Mouse (Mus musculus) hindbrain, embryonic 10.5 days (tissue): Measurements from ENCODE around the gene Dab1. TPM values are rescaled to one million over a fixed set of nuclear protein-coding genes. Genes with fewer than 3 reads are reported as not detected.

Experiments used
- DNase-seq: peaks from one replicate; pipeline ENCODE4 v3.0.0-alpha.2; 2017; ENCODE audit warnings: low spot score
- H3K27ac ChIP-seq: fragments of 300-500 bp; sonication (generic); 2 replicates; pipeline ENCODE4 v1.5.1; 2016; ENCODE audit warnings: mild to moderate bottlenecking, moderate library complexity
- H3K27me3 ChIP-seq: fragments of 300-500 bp; sonication (generic); 2 replicates; pipeline ENCODE4 v1.6.1; 2016; ENCODE audit warnings: mild to moderate bottlenecking; ENCODE audit not compliant: poor library complexity, insufficient read depth, severe bottlenecking
- H3K36me3 ChIP-seq: fragments of 300-500 bp; sonication (generic); 2 replicates; pipeline ENCODE4 v1.6.1; 2016; ENCODE audit warnings: mild to moderate bottlenecking, moderate library complexity
- H3K4me1 ChIP-seq: fragments of 300-500 bp; sonication (generic); replicated peaks from 2 replicates; pipeline ENCODE4 v1.6.1; 2016; ENCODE audit warnings: mild to moderate bottlenecking
- H3K4me3 ChIP-seq: fragments of 300-500 bp; sonication (generic); 2 replicates; pipeline ENCODE4 v1.5.1; 2016; ENCODE audit warnings: mild to moderate bottlenecking, moderate library complexity
- H3K9me3 ChIP-seq: fragments of 300-500 bp; sonication (generic); 2 replicates; pipeline ENCODE4 v1.6.1; 2016; ENCODE audit warnings: mild to moderate bottlenecking, moderate library complexity
- WGBS: fragments of 180-500 bp; shearing (Covaris S2); methylation state at CpG from one replicate; pipeline ENCODE4 v1.1.7; 2016; 5-methylcytosine and 5-hydroxymethylcytosine counted together
- polyA plus RNA-seq: library from polyadenylated mRNA; unstranded; fragments of >200 nt; fragmentation: Nextera tagmentation; extraction: Ambion mirVana; gene quantifications from 2 replicates; pipeline ENCODE4 v1.2.1, GENCODE M21; 2016

The Dab1 gene
- polyA plus RNA-seq, 1 experiment from 2014 or later: 27.3 TPM

GRCm38 (mm10) chr4:104106299-104106698, 487.1 kb downstream of the Dab1 start:
- Histone ChIP-seq H3K4me3 (no peak overlapping the region), H3K27me3 (no peaks in the 10 kb centered on the region), H3K36me3 (no peaks in the 10 kb centered on the region), H3K27ac (no peak overlapping the region), H3K9me3 (no peaks in the 10 kb centered on the region), H3K4me1 (0 out of 2 replicates have a peak, but pooled peaks cover 7% of the 10 kb centered on the region)
- 71% methylated on average over 6 of the region's 6 CpGs for WGBS
- DNase-seq: no peak

DNA sequence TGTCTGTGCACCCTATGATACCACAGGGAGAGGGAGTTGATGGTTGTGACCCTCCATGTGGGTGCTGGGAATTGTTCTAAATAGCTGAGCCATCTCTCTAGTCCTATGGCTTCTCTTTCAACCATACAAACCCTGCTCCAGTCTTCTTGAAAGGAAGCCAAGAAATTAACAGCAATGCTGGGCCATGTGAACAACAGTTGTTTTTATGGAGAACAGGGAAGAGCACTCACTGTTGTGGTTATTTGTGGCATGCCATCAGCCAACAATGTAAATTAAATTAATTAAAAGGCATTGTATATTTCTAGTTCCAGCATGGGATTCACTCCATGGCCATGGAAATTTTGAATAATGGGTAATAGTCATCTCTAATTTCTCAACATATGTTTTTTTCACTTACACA, 492.5 kb downstream of the Dab1 start:
- Histone ChIP-seq H3K36me3 (no peaks in the 10 kb centered on the region), H3K27ac (no peak overlapping the region), H3K9me3 (no peaks in the 10 kb centered on the region), H3K4me1 (peaks cover 4% of the 10 kb centered on the region; the same call in 1 of the 2 replicates), H3K4me3 (no peak overlapping the region), H3K27me3 (no peaks in the 10 kb centered on the region)
- DNase-seq: no peak

- H3K27me3 ChIP-seq: no peaks in the 10 kb centered on the region
- no peaks in the 10 kb centered on the region for H3K36me3 ChIP-seq
- 82% methylated on average over 13 of the region's 13 CpGs for WGBS
- peaks cover 4% of the 10 kb centered on the region; the same call in 1 of the 2 replicates for H3K4me1 ChIP-seq
- no peaks in the 10 kb centered on the region for H3K9me3 ChIP-seq
- H3K27ac ChIP-seq: no peak overlapping the region
- no peak for DNase-seq
- H3K4me3 ChIP-seq: no peak overlapping the region
Observed at GRCm38 (mm10) chr4:104113209-104114005, 494.2 kb downstream of the Dab1 start.

GRCm38 (mm10) chr4:104114006-104114361, 494.8 kb downstream of the Dab1 start:
- Histone ChIP-seq H3K9me3 (no peaks in the 10 kb centered on the region), H3K27me3 (no peaks in the 10 kb centered on the region), H3K4me1 (peaks cover 4% of the 10 kb centered on the region; the same call in 1 of the 2 replicates), H3K27ac (no peak overlapping the region), H3K36me3 (no peaks in the 10 kb centered on the region), H3K4me3 (no peak overlapping the region)
- no peak for DNase-seq
- whole genome bisulfite sequencing: 89% methylated on average over 6 of the region's 6 CpGs

DNA sequence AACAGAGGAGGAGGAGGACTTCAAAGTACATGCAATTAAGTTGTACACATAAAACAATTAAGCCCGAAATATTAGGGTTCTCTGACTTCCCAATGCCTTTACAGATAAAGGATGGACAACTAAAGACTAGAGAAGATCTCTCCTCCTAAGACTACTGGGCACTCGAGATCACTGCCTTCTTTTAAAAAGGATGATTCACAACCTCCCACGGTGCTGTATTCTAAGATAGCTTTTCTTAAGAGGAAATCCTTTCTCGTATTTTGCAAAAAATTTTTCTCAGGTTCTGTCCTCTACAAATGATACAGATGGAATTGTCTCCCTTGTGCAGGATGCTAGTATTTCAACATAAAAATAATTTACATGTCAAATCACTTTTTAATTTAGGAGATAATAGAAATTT, 500.9 kb downstream of the Dab1 start:
- no peaks in the 10 kb centered on the region for H3K27me3 ChIP-seq
- H3K9me3 ChIP-seq: no peaks in the 10 kb centered on the region
- no peak overlapping the region for H3K27ac ChIP-seq
- no peaks in the 10 kb centered on the region for H3K4me1 ChIP-seq
- WGBS: 81% methylated on average over 4 of the region's 4 CpGs
- H3K4me3 ChIP-seq: no peak overlapping the region
- DNase-seq: no peak
- H3K36me3 ChIP-seq: no peaks in the 10 kb centered on the region

DNA sequence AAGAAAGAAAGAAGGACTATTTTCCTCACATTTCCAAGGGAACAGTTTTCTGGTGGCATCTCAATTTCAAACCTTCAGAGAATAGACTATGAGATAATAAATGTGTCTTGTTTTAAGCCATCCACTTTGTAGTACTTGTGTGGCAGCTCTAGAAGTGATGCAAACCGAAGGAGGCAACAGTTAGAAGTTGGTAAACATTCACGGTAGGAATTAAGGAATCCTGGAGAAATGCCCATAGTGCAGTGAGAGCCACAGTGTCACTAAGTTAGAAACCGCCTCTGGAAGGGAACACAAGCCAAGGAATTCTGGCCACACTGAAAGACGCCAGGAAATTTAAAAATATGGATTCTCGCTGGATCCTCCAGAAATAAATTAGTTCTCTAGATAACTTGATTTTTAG, 502.8 kb downstream of the Dab1 start:
- Histone ChIP-seq H3K27ac (no peak overlapping the region), H3K36me3 (no peaks in the 10 kb centered on the region), H3K4me3 (no peak overlapping the region), H3K27me3 (no peaks in the 10 kb centered on the region), H3K9me3 (no peaks in the 10 kb centered on the region), H3K4me1 (no peaks in the 10 kb centered on the region)
- no peak for DNase-seq
- WGBS: 90% methylated on average over 5 of the region's 5 CpGs

- no peaks in the 10 kb centered on the region for H3K27me3 ChIP-seq
- H3K4me3 ChIP-seq: no peak overlapping the region
- H3K4me1 ChIP-seq: no peaks in the 10 kb centered on the region
- 82% methylated on average over 1 of the region's 1 CpGs for WGBS
- DNase-seq: no peak
- no peaks in the 10 kb centered on the region for H3K36me3 ChIP-seq
- no peaks in the 10 kb centered on the region for H3K9me3 ChIP-seq
- H3K27ac ChIP-seq: no peak overlapping the region
Observed at GRCm38 (mm10) chr4:104122364-104122763, 503.2 kb downstream of the Dab1 start.

- H3K27me3 ChIP-seq: no peaks in the 10 kb centered on the region
- no peak overlapping the region for H3K27ac ChIP-seq
- no peaks in the 10 kb centered on the region for H3K4me1 ChIP-seq
- H3K9me3 ChIP-seq: no peaks in the 10 kb centered on the region
- H3K36me3 ChIP-seq: no peaks in the 10 kb centered on the region
- no peak for DNase-seq
- H3K4me3 ChIP-seq: no peak overlapping the region
Observed at GRCm38 (mm10) chr4:104153637-104154036, 534.5 kb downstream of the Dab1 start.

GRCm38 (mm10) chr4:104178067-104178466, 558.9 kb downstream of the Dab1 start:
- H3K36me3 ChIP-seq: no peaks in the 10 kb centered on the region
- whole genome bisulfite sequencing: 85% methylated on average over 3 of the region's 3 CpGs
- H3K4me1 ChIP-seq: no peaks in the 10 kb centered on the region
- no peaks in the 10 kb centered on the region for H3K27me3 ChIP-seq
- H3K27ac ChIP-seq: no peak overlapping the region
- no peak for DNase-seq
- H3K4me3 ChIP-seq: no peak overlapping the region
- no peaks in the 10 kb centered on the region for H3K9me3 ChIP-seq

GRCm38 (mm10) chr4:104186311-104186710, 567.2 kb downstream of the Dab1 start:
- no peak for DNase-seq
- 88% methylated on average over 4 of the region's 4 CpGs for WGBS
- Histone ChIP-seq H3K4me3 (no peak overlapping the region), H3K27me3 (no peaks in the 10 kb centered on the region), H3K36me3 (no peaks in the 10 kb centered on the region), H3K4me1 (no peaks in the 10 kb centered on the region), H3K9me3 (no peaks in the 10 kb centered on the region), H3K27ac (no peak overlapping the region)

DNA sequence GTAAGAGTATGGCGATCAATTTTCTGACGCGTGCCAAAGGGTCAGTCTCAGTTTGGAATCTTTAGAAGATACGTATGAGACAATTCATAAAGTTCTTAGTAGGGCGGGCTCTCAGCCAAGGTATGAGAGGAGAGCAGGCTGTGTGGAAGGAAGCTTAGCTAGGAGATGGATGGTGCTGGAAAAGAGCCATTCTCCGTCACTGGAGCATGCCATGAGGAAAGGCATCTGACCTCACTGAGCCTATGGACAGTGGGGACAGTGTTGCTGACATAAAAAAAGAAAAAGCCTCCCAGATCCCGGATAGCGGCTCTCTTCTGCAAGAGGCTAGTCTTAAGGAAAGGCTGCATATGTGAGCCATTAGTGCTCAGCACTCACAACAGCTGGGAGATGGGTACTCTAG, 579.5 kb downstream of the Dab1 start:
- Histone ChIP-seq H3K27ac (no peak overlapping the region), H3K27me3 (no peaks in the 10 kb centered on the region), H3K36me3 (no peaks in the 10 kb centered on the region), H3K4me3 (no peak overlapping the region), H3K9me3 (no peaks in the 10 kb centered on the region), H3K4me1 (no peaks in the 10 kb centered on the region)
- WGBS: 89% methylated on average over 8 of the region's 8 CpGs
- DNase-seq: no peak

DNA sequence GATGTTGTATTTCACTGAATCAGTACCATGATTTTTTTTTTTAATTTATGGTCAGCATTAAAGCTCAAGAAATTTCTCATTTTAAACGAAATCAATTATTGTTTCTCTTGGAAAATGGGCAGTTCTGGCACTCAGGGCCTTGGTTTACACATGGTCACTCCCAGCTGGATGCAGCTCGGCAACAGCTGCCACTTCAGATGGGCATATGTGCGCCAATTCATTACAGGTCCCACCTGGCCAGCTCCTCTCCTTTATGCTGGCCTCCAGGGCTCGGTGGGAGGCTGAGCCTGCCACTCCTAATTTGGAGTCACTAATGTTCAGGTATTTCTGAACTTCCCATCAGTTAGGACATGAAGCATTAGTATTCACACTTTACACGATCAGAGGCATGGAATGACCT, 582.5 kb downstream of the Dab1 start:
- no peak overlapping the region for H3K27ac ChIP-seq
- 83% methylated on average over 5 of the region's 5 CpGs for WGBS
- H3K36me3 ChIP-seq: no peaks in the 10 kb centered on the region
- no peaks in the 10 kb centered on the region for H3K9me3 ChIP-seq
- H3K27me3 ChIP-seq: no peaks in the 10 kb centered on the region
- DNase-seq: no peak
- no peak overlapping the region for H3K4me3 ChIP-seq
- no peaks in the 10 kb centered on the region for H3K4me1 ChIP-seq

DNA sequence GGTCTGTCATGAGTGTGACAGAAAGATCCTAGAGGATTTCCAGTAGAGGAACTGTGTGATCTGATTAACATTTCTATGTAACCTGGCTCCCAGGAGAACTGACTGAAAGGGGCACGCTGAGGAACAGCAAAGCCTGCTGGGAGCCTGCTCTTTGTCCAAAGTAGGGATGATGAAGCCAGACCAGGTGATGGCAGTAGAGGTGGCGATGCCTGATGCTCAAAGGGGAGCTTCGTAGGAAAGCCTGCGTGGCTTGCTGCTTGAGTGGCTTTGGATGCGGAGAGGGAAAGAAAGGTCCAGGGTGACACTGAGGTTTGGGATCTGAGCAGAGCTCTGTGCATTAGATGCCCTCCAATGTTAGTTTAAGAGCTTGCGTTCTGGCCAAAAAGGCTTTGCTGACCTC, 584.9 kb downstream of the Dab1 start:
- Histone ChIP-seq H3K4me1 (no peaks in the 10 kb centered on the region), H3K27ac (no peak overlapping the region), H3K9me3 (no peaks in the 10 kb centered on the region), H3K36me3 (no peaks in the 10 kb centered on the region), H3K27me3 (no peaks in the 10 kb centered on the region), H3K4me3 (no peak overlapping the region)
- no peak for DNase-seq
- 30% methylated on average over 6 of the region's 6 CpGs for WGBS

- H3K27ac ChIP-seq: no peak overlapping the region
- 82% methylated on average over 5 of the region's 5 CpGs for WGBS
- no peak overlapping the region for H3K4me3 ChIP-seq
- DNase-seq: no peak
- no peaks in the 10 kb centered on the region for H3K27me3 ChIP-seq
- 0 out of 2 replicates have a peak, but pooled peaks cover 5% of the 10 kb centered on the region for H3K9me3 ChIP-seq
- no peaks in the 10 kb centered on the region for H3K4me1 ChIP-seq
- H3K36me3 ChIP-seq: no peaks in the 10 kb centered on the region
Observed at GRCm38 (mm10) chr4:104206639-104207038, 587.5 kb downstream of the Dab1 start.
